Mouse (Mus musculus) testis, adult 2 months (tissue): ENCODE data around the gene Msto1.
"Not testable (repeated sequence)": the region's sequence is repeated elsewhere in the genome, so short reads cannot be mapped to it uniquely, and the experiment has no call there.

Experiments
- CTCF ChIP-seq: fragments of 200-500 bp; IDR thresholded peaks from 2 replicates; pipeline ENCODE4 v1.5.1; 2012; ENCODE audit warnings: low read depth, mild to moderate bottlenecking, inconsistent platforms, low read length, moderate library complexity; ENCODE audit not compliant: control insufficient read depth, insufficient read depth, insufficient replicate concordance
- POLR2A ChIP-seq: fragments of 200-500 bp; IDR thresholded peaks from 2 replicates; pipeline ENCODE4 v1.6.1; 2012; ENCODE audit warnings: low read depth, mild to moderate bottlenecking, inconsistent platforms, low read length, moderate library complexity; ENCODE audit not compliant: control insufficient read depth

DNA sequence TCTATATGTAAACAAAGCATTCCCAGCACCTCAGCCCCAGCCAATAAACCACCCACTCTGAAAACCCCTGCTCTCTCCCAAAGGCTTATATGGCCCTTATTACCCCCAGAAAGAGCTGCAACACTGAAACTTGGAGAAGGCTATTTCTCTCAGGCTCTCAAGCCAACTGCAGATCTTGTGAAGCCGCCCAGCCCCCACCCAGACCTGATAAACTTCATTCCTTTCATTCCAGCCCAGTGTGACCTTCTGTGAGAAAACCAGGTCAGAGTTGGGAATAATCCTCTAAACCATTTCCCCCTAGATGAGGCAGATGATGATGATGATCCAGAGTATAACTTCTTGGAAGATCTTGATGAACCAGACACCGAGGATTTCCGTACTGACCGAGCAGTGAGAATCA lies 45.4 kb downstream of the Msto1 start:
- TF ChIP-seq CTCF, POLR2A: not testable (repeated sequence)
